Mouse (Mus musculus): ENCODE data around the gene Ust. TPM values are rescaled to one million over a fixed set of nuclear protein-coding genes. Genes with fewer than 3 reads are reported as not detected.

Ust gene
- polyA plus RNA-seq, 1 experiment, result 4.6 TPM

DNA sequence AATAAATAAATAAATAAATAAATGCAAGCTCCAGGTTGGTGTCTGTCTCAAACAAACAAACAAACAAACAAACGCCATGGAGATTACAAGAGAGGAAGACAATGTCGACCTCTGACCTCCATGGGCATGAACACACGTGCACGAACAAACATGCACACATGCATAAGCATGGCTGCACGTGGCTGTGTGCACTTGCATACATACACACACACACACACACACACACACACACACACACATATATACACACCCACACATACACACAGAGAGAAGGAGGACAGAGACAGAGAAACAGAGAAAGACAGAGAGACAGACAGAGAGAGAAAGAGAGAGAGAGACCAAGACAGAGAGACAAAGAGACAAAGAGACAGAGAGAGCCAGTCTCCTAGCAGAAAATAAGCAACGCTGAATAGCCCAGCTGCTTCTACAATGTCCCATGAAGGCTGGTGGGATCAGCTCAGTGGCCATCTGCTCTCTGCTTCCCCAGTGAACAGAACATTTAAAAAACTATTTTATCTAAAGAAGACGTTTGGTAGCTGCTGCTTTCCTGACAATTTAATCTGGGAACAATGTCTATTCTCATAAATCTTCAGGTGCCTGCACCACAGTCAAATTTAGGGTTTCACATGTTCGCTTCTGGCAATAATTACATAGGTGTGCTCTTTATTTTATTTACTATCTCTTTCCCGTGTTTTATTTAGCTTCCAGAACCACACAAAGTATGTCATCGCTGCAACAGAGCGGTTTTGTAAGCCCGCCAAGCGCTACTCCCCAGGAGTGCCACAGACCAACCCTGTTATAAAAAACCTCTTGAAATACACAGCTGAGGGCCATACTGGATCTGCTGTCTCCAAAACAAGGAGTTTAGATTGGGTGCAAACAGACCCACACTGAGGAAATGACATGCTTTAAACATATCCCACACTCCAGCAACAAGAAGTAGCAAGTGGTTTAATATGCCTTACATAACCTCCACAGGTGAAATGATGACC is 89.5 kb downstream of the Ust start:
- DNase-seq (ENCODE audit: low read depth), result no peak

DNA sequence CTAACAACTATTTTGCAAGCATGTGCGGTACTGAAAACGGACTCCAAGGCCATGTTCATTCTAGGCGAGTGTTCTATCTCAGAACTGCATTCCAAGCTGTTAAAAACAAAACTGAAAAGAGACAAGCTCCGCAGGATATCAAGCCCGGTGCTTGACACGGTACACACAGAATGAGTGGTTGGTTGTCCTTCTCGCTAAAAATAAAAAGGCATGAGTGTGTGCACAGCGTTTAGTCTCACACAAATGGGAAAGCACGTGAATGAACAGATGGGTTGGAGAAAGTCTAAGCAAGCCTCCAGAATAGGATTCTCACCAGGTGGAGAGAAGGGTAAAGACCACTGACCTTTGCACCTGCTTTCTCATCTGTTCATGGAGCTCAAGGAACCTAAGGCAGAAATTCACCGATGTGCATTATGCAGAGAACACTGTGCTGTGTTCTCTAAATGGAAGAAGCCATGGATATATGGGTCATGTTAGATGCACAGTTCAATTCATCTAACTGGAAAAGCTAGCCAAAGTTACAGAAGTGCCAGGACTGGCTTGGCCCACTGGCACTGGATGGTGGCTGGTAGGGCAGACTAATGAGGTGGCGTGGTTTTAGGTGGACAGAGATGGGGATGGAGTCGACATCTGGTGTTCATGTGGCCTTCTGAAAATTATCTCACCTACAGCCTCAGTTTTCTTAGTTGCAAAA is 90.8 kb downstream of the Ust start:
- no peak for DNase-seq (ENCODE audit: low read depth)

DNA sequence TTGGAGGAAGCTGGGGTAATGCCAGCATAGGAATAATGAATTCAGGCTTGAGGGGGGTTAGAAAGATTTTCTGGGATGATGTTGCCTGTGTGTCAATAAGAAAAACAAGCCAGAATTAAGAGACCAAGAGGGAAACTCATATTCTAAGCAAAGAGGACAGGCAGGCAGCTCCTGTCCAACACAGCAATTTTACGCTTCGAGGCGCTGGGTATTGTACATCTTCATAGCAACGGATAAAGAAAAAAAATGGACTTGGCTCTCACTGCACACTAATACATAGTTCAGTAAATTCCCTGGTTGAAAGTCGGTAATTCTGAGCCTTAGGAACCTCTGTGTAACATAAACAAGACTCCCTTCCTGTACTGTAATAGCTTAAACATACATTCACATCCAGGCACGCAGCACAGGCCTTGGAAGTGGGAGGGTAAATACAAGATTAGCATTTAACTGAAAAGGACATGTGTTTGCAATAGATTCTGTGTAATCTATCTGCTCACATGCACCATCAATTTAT is 99.1 kb downstream of the Ust start:
- DNase-seq (ENCODE audit: low read depth), result no peak

DNA sequence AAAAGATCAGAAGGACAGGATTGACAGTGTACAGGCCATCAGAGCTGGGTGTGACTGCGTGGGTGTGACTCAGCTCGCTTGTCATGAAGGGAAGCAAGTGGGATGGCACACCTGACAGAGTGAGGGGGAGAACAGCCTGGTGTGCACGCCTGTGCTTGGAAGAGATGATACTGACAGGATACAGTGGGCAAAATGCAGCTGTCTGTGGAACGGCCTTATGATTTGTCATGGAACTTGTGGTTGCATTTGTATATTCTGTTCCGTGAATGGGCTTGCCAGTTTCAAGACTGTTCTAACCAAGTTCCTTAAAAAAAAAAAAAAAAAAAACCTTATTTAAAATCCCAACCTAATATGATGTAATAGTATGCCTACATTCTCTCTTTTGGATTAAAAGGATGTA is 103.2 kb downstream of the Ust start:
- DNase-seq (ENCODE audit: low read depth), result no peak

DNA sequence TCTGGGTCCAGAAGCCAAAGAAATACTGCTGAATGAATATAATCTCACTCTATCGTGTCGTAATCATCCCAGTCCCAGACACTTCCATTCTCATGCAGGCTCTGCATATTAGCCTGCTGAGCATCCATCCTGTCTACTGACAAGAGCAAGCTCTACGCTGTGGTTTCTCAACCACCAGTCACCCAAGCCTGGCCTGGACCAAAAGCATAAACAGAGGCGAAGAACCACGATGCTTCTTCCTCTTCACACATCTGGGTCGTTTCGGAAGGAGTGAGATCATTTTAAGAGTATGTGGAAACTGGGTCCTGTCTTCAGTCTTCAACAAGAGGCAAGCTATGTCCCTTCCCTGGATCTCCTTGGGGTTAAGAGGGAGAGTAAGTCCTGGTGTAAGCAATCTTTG is 103.6 kb downstream of the Ust start:
- DNase-seq (ENCODE audit: low read depth), result no peak

DNA sequence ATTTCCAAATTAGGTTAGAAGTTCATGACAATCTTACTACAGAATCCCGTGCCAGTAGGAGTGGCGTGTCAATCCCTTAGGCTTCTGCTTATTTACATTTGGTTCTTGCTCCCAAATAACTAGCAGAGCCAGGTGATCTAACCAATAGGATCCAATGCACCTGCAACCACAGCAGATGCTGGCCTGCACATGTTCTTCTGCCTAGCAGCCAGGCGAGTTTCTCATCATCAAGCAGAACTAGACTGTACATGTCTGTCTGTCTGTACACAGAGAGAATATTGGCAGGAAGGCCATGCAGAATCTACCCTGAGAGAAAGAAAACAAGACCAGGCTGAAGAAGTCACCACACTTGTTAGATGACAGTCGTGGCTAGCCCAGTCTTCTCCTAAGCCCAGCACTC is 113.5 kb downstream of the Ust start:
- DNase-seq (ENCODE audit: low read depth), result peak; percentile 98

DNA sequence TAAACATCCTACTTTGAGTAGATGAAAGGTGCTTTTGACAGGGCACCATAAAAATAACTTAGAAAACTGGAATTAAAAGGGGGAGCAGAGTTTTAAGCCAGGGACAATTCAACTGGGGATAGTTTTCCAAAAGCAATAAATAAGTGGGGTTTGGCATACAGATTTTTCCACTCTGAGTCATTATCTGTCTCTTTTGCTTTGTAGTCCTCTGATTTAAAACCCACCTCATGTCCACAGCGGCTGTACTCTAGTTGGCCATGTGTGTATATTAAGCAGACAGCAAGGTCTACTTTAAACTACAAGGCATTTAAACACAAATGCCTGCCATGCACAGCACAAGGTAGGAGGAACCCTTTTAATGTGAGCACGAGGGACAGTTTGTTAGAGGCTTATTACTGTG is 126.4 kb downstream of the Ust start:
- no peak for DNase-seq (ENCODE audit: low read depth)

DNA sequence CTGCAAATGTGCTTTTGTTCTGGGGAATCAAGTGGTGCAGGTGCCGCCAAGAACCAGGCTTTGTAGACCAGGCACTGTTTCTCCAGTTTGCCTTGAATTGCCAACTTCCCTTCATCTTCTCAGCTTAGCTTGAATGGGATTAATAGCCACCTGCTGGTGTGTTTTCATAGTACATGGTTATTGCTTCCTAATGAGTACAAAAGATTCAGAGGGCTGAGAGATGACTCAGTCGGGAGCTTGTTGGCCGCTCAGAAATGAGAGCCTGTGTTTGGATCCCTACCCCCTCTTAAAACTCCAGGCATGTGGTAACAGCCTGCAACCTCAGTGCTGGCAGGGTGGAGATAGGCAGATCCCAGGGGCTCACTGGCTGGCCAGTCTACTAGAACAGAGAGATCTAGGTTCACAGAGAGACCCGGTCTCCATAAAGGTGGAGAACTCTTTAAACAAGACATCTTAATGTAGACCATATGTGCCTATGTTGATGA is 127.3 kb downstream of the Ust start:
- DNase-seq (ENCODE audit: low read depth), result peak; percentile 33

DNA sequence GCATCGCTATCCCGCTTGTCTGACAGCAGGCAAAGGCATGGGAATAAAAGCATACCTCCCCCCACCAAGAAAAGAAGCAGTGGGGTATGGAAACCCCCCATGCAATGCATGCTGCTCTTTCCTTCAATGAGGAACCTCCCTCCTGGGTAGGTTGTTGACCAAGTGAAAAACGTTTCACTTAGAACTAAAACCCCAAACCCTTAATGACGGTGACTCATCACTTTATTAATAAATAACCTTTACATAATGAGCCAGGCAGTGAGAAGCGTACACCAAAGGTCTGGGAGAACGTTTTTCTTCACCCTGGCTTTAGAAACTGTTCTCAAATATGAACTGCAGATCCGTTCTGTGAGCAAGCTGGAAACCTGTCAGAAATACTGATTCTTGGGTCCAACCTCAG is 130.4 kb downstream of the Ust start:
- no peak for DNase-seq (ENCODE audit: low read depth)

DNA sequence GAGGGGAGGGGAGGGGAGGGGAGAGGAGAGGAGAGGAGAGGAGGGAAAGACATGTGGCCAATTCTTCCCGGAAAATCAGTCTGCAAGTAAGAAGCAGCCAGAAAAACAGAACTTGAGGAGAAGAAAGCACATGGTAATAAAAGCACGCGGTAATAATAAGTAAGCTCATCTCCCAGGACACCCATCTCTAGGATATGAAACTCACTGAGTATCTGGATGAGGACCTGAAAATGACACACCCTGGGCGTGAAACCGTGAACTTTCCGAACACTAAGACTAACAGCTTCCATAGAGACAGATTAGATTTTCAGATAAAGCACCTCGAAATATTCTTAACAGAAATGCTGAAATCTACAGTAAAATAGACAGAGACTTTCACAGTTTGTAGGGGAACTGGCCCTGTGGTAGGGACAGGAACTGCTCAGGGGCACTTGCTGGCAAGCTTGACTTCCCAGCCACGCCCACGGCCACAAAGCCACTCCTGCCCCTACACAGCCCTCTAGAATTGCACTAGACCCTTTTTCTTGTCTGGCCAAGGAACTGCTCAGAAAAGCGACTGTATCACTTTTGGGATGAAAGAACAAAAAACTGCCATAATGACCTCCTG is 148.6 kb downstream of the Ust start:
- DNase-seq (ENCODE audit: low read depth), result no peak

DNA sequence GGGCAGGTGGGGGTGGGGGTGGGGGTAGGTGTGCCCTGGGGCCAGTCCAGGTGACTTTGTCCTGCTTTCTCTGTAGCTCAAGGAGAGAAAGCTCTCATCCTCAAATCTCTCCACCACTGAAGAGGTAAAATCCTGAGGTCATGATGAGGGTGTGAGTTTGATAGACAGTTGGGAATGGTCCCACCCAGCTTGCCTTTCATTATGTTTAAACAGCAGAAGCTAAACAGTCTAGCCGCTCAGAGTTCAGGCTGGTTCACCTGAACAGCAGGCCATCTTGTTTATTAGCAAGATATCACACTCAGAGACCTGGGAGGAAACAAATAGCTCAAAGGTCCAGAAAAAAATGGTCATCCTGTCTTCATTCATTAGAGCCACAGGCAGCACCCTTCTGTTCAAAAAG is 152.8 kb downstream of the Ust start:
- no peak for DNase-seq (ENCODE audit: low read depth)

DNA sequence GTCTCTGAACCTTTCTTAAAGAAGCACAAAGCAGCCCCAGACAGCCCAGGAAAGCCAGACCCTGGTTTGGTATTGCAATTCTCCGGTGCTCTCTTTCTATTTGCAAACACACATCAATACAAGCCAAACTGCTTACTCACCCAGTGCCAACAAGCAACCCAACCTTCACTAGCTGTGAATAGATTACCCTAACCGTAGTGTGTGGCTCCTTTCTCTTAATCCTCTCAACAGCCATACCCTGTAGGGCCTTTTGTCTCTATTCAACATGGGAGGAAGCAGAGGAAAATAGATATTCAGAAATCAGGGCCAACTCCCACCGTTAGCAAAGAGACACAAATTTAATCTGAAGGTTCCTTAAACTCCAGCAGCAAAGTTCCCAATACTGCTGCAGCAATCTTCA is 154.4 kb downstream of the Ust start:
- no peak for DNase-seq (ENCODE audit: low read depth)

DNA sequence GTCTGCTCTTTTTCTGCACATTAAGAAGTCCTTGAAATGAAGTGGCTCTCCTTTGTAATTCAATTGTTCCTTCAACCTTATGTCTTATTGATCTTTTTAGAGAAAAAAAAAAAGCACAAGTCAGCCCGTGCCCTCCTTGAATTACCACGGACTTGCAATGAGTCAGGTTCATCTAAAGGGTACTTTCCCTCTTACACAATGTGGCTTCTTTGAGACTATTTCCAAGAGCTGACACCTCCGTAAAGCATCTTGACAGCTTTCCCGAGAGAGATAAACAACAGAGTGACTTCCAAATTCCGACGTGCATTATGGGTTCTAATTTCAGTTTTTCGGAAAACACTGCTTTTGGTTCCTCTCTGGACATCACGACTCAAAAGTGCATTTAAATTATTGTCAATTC is 155.3 kb downstream of the Ust start:
- no peak for DNase-seq (ENCODE audit: low read depth)

DNA sequence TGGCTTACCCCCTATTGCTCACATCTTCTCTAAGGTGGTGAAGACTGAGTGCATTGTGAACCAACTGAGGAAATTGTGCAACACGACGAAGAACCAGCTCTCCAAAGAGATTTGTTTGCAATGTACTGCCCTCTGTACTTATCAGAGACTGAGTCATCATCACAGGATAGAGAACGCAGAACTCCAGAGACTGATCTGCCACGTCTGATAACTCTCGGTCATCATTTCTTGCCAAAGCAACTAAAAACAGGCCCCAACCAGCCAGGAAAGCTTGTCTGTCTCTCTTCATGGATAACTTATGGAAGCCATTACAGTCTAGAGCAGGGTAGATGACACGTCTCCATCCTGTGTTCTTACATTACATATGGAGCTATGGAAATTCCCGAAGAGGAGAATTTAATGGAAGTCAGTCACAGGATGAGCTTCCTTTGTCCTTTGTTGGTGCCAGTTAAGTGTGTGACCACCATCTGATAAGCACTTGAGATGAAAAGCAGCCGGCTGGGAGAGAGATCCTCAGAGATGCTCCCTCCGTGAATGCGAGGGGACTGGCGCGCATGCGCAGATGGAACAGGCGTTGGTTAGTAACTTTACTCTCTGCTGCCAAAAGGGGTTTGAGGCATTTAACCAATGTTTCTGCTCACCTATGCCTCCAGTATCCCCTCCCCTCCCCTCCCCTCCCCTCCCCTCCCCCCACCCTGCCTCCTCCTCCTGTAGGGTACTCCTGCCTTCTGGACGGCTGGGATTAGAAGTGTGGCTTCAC is 160.2 kb downstream of the Ust start:
- no peak for DNase-seq (ENCODE audit: low read depth)

DNA sequence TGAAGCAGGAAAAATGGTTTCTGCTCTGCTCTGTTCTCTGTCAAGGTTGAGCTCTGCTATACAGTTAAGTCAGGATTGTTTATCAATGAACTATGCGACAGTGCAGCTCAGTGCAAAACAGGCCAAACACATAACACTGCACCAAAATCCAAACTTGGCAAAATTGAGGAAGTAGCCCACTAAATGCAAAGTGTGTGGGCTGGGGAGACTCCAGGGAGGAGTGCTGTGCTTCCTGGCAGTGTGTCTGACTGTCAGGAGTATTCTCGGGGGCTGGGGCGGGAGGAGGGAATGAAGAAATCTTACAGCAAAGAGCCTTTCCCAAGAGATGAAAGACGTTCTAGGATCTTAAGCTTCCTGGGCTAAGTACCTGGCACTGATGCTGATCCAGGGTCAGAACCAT is 165.1 kb downstream of the Ust start:
- DNase-seq (ENCODE audit: low read depth), result no peak

DNA sequence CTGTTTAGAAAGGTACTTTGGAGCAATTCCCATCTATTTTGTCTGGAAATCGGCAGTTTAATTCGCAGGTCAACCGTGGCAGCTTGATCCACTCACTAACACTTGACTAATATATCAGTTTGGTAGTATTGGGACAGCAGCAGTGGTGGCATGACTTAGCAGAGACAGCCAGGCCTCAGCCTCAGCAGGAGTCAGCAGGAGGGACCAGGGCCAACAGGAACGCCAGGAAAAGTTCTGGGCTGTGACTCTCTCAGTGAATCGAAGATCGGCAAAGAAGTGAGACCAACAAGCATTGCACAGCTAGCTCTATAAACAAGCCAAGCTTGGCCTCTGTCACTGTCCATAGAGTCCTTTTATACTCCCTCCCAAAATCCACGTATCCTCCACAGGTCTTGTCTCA is 168.0 kb downstream of the Ust start:
- no peak for DNase-seq (ENCODE audit: low read depth)

DNA sequence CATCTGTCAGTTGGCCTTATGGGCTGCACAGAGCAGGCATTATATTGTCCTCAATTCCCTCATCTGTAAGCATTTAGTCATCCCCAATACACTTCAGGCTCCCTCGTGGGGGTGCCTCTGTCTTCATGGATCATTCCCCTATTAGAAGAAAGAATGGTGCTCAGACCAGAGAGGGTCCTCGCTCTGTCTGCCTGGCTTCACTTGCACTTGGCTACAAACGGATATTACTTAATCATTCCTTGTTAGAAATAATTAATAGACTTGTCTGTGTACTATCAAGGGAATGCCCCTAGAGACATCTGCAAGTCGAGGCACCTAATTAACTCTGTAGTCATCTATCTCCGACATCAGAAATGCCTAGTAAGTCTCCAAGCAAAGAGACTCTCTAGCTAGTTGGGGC is 171.1 kb downstream of the Ust start:
- DNase-seq (ENCODE audit: low read depth), result no peak

DNA sequence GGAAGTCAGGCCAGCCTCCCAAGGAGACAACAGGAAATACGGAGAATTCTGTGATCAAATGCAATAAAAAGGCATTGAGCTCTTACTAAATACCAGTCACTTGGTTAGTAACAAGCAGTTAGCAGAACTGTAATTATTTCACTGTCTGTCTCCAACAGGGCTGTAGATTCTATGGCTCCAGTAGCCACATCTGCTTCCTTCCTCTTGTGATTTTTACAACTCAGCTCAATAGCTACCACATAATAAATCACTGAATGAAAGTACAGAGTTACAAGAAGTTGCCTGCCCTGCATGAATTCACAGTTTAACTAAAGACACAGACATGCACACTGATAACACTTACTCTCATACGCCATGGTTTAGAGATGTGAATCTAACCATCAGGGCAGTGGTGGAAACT is 176.1 kb downstream of the Ust start:
- no peak for DNase-seq (ENCODE audit: low read depth)

DNA sequence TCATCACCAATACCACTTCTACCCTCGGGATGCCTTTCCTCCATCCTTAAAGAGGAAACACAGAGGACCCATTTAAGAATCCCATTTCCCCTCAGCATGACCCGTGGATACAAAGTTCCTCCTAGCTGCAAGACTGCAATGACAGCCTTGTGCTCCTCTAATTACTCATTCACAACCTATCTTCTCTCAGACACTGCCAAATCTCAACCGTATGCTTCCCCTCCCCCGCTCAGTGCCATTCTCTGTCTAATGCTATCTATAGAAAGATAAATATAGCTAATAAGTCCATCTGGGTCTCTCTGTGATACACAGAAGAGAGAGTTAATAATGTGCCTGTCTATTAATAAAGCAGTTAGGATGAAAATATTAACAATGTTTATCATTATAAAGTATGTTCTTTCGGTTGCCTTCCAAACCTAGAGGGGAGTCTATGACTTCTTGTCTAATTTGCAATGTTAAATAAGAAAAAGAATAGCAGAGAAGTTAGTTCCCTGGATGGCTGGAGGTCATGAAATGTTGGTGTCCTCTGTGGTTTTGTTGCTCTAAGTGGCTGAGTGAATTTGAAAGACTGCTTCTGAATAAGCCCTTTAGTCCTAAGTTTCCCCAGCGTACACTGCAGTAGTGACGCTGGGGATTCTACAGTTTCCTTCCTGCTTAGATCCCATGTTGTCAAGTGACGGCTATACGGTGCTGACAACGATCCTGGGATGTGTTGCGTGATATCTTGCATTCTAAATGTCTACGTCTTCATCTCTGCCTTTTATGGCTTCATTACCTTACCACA is 178.8 kb downstream of the Ust start:
- no peak for DNase-seq (ENCODE audit: low read depth)

DNA sequence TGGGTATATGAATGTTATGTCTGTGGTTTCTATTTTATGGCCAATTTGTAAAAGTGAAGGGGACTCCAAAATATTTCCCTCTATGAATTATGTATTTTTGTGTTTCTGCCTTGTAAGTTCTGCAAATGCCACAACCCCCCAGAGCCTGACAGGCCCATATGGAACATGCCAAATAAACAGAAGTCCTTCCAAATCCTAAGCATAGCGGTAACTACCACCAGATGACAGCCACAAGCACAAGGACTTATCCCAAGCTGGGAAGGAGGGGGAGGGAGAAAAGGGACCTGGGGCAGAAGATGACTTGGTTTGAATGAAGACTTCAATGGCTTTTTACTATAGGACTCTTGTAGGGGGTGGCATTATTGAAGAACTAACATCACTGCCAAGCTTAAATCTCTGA is 182.0 kb downstream of the Ust start:
- no peak for DNase-seq (ENCODE audit: low read depth)

DNA sequence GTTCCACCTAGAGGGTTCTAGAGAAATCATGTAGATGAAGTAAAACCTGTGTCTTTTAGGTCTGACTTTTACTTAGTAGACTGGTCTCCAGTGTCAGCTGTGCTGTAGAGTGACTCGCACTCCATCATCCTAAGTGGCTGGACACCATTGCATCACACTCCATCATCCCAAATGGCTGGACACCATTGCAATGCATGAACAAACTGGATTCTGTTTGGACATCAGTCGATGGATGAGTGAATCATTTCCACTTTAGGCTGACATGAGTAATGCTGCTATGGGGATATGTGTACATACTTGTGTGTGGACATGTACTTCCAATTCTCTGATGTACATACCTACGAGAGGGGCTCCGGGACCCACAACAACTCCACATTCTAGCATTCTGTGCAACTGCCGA is 187.7 kb downstream of the Ust start:
- DNase-seq (ENCODE audit: low read depth), result no peak

Data from gonadal fat pad, adult 2 months (tissue).